In the genomic region with DNA sequence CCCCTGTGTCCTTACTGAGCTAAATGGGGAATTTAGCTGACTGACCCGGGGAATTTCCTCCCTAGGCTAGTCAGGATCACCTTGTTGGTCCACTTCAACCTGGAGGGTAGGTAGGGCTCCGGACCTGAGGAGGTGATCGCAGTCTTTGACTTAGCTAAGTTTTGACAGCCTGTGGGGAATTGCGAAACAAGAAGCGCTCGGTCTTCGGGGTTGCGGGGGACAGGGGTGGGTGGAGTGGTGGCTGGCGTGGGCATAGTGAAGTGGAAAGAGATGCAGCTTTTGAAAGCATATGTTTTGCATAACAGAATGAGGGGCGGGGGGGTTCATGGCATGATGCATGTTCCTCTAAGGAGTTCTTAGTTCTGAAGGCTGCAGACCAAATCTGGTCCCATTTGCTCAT, we compare ENCODE assay signal across 8 mouse cellular contexts. TPM values are rescaled to one million over a fixed set of nuclear protein-coding genes. Genes with fewer than 3 reads are reported as not detected.
DNase-seq lines count a peak whose midpoint lies in the region; ATAC-seq and TF ChIP-seq lines count a peak whose summit lies in the region.

No protein-coding gene starts in this region.

- no peak for TF ChIP-seq CTCF in lung, postnatal 0 days (IDR thresholded peaks at IDR 0.05)

- peak overlapping the region; percentile 78 for H3K9ac ChIP-seq in embryonic facial prominence, embryonic 15.5 days
- peak overlapping the region; percentile 68 for H3K9ac ChIP-seq in hindbrain, embryonic 15.5 days
- peak overlapping the region; percentile 62 for H3K9ac ChIP-seq in lung, postnatal 0 days (replicated peaks; ENCODE audit: low read depth)

- H3K4me1 ChIP-seq in embryonic facial prominence, embryonic 15.5 days = peaks cover 11% of the 10 kb centered on the region
- peaks cover 10% of the 10 kb centered on the region for H3K4me1 ChIP-seq in hindbrain, embryonic 15.5 days (replicated peaks)
- 0 out of 2 replicates have a peak, but pooled peaks cover 7% of the 10 kb centered on the region for H3K4me1 ChIP-seq in lung, postnatal 0 days (ENCODE audit: insufficient read depth, low read depth, low read length)

- peaks cover 23% of the 10 kb centered on the region for H3K36me3 ChIP-seq in embryonic facial prominence, embryonic 15.5 days
- H3K36me3 ChIP-seq in hindbrain, embryonic 15.5 days = peaks cover 4% of the 10 kb centered on the region; the same call in 1 of the 2 replicates
- H3K36me3 ChIP-seq in lung, postnatal 0 days (ENCODE audit: insufficient read depth, low read length) = no peaks in the 10 kb centered on the region

- H3K4me3 ChIP-seq in embryonic facial prominence, embryonic 15.5 days (replicated peaks) = peak overlapping the region; percentile 83
- H3K4me3 ChIP-seq in hindbrain, embryonic 15.5 days = peak overlapping the region; percentile 75
- peak overlapping the region; percentile 79 for H3K4me3 ChIP-seq in lung, postnatal 0 days (ENCODE audit: low read depth, low read length)

- H3K9me3 ChIP-seq in embryonic facial prominence, embryonic 15.5 days (replicated peaks) = no peaks in the 10 kb centered on the region
- no peaks in the 10 kb centered on the region for H3K9me3 ChIP-seq in hindbrain, embryonic 15.5 days
- no peaks in the 10 kb centered on the region for H3K9me3 ChIP-seq in lung, postnatal 0 days (ENCODE audit: low read length)

- WGBS in embryonic facial prominence, embryonic 15.5 days = 2% methylated on average over 10 of the region's 10 CpGs
- 3% methylated on average over 10 of the region's 10 CpGs for WGBS in hindbrain, embryonic 15.5 days
- whole genome bisulfite sequencing in lung, postnatal 0 days = 3% methylated on average over 10 of the region's 10 CpGs

- peak overlapping the region; percentile 88 for H3K4me2 ChIP-seq in embryonic facial prominence, embryonic 15.5 days (replicated peaks)
- peak overlapping the region; percentile 82 for H3K4me2 ChIP-seq in hindbrain, embryonic 15.5 days
- peak overlapping the region; percentile 82 for H3K4me2 ChIP-seq in lung, postnatal 0 days (replicated peaks; ENCODE audit: low read depth, low read length)

- peak overlapping the region; percentile 92 for H3K27ac ChIP-seq in embryonic facial prominence, embryonic 15.5 days (replicated peaks)
- peak overlapping the region; percentile 79 for H3K27ac ChIP-seq in hindbrain, embryonic 15.5 days (replicated peaks)
- peak overlapping the region; percentile 88 for H3K27ac ChIP-seq in lung, postnatal 0 days (ENCODE audit: low read length)

- ATAC-seq in embryonic facial prominence, embryonic 15.5 days (ENCODE audit: insufficient number of reproducible peaks, low FRiP score, low TSS enrichment, low read depth) = no peak
- peak; percentile 3; the same call in 1 of the 2 replicates for ATAC-seq in hindbrain, embryonic 15.5 days (ENCODE audit: low FRiP score, low read depth)
- ATAC-seq in lung, postnatal 0 days = peak; percentile 23

- DNase-seq in adrenal gland, adult 8-10 months = peak; percentile 21
- no peak for DNase-seq in adrenal gland, adult (ENCODE audit: inconsistent age in 2 of 2, low spot score in 1 of 2)
- peak; percentile 21 for DNase-seq in 3T3-L1 (ENCODE audit: low read depth, low spot score)
- peak; percentile 79 for DNase-seq in lung, postnatal 0 days (ENCODE audit: low spot score)
- peak; percentile 38 to 74 for DNase-seq in spleen, postnatal 4 days (ENCODE audit: low spot score in 2 of 2)
- DNase-seq in urinary bladder, postnatal 14 days (ENCODE audit: low spot score) = no peak

- TF ChIP-seq EP300 in lung, postnatal 0 days (IDR thresholded peaks at IDR 0.05) = no peak

- H3K27me3 ChIP-seq in embryonic facial prominence, embryonic 15.5 days = no peaks in the 10 kb centered on the region
- no peaks in the 10 kb centered on the region for H3K27me3 ChIP-seq in hindbrain, embryonic 15.5 days
- H3K27me3 ChIP-seq in lung, postnatal 0 days (replicated peaks; ENCODE audit: insufficient read depth, low read length) = no peaks in the 10 kb centered on the region

RNA-seq across cellular contexts. Expression of a gene that starts 0.8 kb away (rescaled TPM):
- total RNA-seq in adrenal gland, adult 8-10 months (2022) = 10 to 100 TPM; 25.5 to 36.2 (median 31.6) TPM
- polyA plus RNA-seq in embryonic facial prominence, embryonic 15.5 days (2015; fragmentation: Nextera tagmentation; extraction: Ambion mirVana) = 32.6 and 32.7 TPM in 2 replicates
- 13.6 and 13.7 TPM in 2 replicates for polyA plus RNA-seq in hindbrain, embryonic 15.5 days (2015; fragmentation: Nextera tagmentation; extraction: Ambion mirVana)
- 37.7 and 41.9 TPM in 2 replicates for polyA plus RNA-seq in lung, postnatal 0 days (2015; fragmentation: Nextera tagmentation; extraction: Ambion mirVana)

RNA-seq across cellular contexts. Expression of a gene that starts 24.0 kb away (rescaled TPM):
- total RNA-seq in adrenal gland, adult 8-10 months (2022) = under 1 TPM in 1 of 4 experiments, not detected in 3; 0.20 TPM
- not detected in 2 replicates for polyA plus RNA-seq in embryonic facial prominence, embryonic 15.5 days (2015; fragmentation: Nextera tagmentation; extraction: Ambion mirVana)
- 0.20 TPM in 1 of 2 replicates, not detected in the other for polyA plus RNA-seq in hindbrain, embryonic 15.5 days (2015; fragmentation: Nextera tagmentation; extraction: Ambion mirVana)
- polyA plus RNA-seq in lung, postnatal 0 days (2015; fragmentation: Nextera tagmentation; extraction: Ambion mirVana) = 0.11 and 0.43 TPM in 2 replicates

RNA-seq across cellular contexts. Expression of a gene that starts 28.6 kb away (rescaled TPM):
- total RNA-seq in adrenal gland, adult 8-10 months (2022) = 10 to 100 TPM; 60.2 to 93.4 (median 85.3) TPM
- polyA plus RNA-seq in embryonic facial prominence, embryonic 15.5 days (2015; fragmentation: Nextera tagmentation; extraction: Ambion mirVana) = 25.2 and 27.0 TPM in 2 replicates
- 21.5 and 23.0 TPM in 2 replicates for polyA plus RNA-seq in hindbrain, embryonic 15.5 days (2015; fragmentation: Nextera tagmentation; extraction: Ambion mirVana)
- polyA plus RNA-seq in lung, postnatal 0 days (2015; fragmentation: Nextera tagmentation; extraction: Ambion mirVana) = 31.6 and 35.4 TPM in 2 replicates

Comparison
In these comparisons a context has a peak if more than half of its experiments do, and no peak if none do; other contexts are left out.
1. DNase-seq: peak in adrenal gland, adult 8-10 months (single experiment), 3T3-L1 (single experiment), lung, postnatal 0 days (single experiment) and spleen, postnatal 4 days (2 of 2); none in adrenal gland, adult (0 of 2) and urinary bladder, postnatal 14 days (single experiment).
2. Peak in every context shown above with its lines, with median percentiles within 50 percentile points of each other: H3K27ac ChIP-seq, H3K4me2 ChIP-seq, H3K4me3 ChIP-seq and H3K9ac ChIP-seq.